Mouse (Mus musculus) lung, adult 2 months (tissue): ENCODE data around the gene Eif2b5.

Experiments
- CTCF ChIP-seq: fragments of 200-500 bp; IDR thresholded peaks from 2 replicates; pipeline ENCODE4 v1.5.1; 2011; ENCODE audit warnings: mild to moderate bottlenecking, low read length, control low read depth; ENCODE audit not compliant: insufficient read depth
- POLR2A ChIP-seq: fragments of 200-500 bp; IDR thresholded peaks from 2 replicates; pipeline ENCODE4 v1.6.1; 2011; ENCODE audit warnings: low read depth, mild to moderate bottlenecking, control low read depth, low read length, borderline replicate concordance; ENCODE audit errors: extremely low read depth

GRCm38 (mm10) chr16:20516032-20516431 is 17.4 kb downstream of the Eif2b5 start:
- TF ChIP-seq CTCF (no peak), POLR2A (no peak)
